Mouse (Mus musculus): ENCODE data around the gene Kiss1r.

Gene Kiss1r

DNA sequence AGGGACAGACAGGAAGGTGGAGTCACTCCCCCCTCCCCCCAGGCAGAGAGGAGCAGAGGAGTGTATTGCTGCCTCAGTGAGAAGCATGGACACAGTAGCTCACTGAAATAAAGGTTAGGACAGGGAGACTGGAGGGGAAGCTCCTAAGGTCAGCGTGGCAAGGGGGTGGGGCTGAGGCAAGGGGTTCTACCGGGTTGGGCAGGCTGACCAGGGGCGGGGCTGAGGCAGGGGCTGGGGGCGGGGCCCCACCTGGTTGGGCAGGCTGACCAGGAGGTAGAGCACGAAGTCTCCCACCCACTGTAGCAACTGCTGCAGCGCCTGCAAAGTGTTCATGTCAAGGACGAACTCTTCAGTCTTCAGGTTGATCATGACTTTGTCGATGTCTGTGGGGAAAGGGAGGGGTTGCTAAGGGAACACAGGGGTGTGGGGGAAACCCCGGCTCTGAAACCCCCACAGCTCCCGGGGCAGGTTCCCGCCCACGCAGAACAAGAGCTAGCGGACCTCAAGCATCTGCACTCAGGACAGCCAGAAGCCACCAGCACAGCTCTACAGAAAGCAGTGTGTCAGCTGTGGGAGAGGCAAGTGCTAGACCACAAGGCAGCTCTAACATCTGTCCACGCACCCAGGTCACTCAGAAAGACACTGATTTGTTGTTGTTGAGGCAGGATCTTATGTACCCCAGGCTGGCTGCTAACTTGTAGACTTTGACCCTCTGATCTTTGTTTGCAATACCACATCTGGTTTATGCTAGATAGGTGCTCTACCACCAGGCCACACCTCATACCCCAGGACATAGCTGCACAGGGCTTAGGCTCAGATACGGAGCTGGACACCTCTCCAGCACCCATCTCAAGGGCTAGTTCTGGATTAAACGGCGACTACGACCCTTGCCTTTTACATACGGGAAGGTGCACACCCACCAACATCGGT is 19.2 kb upstream of the Kiss1r start:
- no peak for DNase-seq

- no peak for DNase-seq
These were observed 15.8 kb upstream of the Kiss1r start for GRCm38 (mm10) chr10:79900951-79901410.

- no peak for DNase-seq
These were observed 10.1 kb upstream of the Kiss1r start for GRCm38 (mm10) chr10:79906712-79907111.

DNA sequence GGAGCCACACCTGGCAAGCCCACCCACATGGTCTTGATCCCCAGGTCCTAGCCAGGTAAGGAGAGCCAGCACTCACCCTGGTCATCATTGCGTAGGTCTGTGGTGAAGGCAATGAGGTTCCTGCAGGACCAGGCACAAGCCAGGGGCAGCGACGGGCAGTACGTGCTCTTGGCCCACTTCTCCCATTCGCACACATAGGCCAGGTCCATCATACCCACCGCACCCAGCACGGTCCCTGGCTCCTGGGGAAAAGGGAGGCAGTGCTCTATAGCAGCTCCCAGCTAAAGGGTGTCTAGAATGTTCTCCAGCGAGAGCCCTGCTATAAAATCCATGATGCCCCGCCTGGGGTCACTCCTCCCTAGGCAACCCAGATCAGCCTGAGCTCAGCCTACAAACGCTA is 9.4 kb upstream of the Kiss1r start:
- no peak for DNase-seq

GRCm38 (mm10) chr10:79908167-79909091 is 8.3 kb upstream of the Kiss1r start, which contains the start of gene Med16:
Med16 (minus strand) TSS chr10:79908923.
- peak; percentile 96 to 97 for DNase-seq

- no peak for DNase-seq
These were observed 7.5 kb upstream of the Kiss1r start for GRCm38 (mm10) chr10:79909092-79909922.

DNA sequence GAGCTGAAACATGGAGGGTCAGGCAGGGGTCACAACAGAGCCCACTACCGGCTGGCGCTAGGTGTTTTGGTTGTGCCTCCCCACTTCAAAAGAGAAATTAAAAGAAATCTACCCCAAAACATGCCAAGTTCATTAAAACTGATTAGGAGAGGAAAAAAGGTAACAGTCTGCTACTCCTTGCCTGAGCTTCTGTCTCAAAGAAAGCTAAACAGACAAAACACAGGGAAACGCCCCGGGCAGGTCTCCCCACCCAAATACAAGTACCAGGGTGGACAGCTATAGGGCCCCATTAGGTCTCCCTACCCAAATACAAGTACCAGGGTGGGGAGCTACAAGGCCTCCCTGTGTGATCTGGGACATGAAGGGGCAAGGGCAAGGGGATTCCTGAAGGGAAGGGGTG is 6.2 kb upstream of the Kiss1r start, which contains the start of gene Gm26602:
Gene Gm26602 (plus strand): TSS at position 301 of the 400 bp plus-strand sequence.
- no peak for DNase-seq

- no peak for DNase-seq
These were observed 4.4 kb upstream of the Kiss1r start for GRCm38 (mm10) chr10:79912412-79912811.

DNA sequence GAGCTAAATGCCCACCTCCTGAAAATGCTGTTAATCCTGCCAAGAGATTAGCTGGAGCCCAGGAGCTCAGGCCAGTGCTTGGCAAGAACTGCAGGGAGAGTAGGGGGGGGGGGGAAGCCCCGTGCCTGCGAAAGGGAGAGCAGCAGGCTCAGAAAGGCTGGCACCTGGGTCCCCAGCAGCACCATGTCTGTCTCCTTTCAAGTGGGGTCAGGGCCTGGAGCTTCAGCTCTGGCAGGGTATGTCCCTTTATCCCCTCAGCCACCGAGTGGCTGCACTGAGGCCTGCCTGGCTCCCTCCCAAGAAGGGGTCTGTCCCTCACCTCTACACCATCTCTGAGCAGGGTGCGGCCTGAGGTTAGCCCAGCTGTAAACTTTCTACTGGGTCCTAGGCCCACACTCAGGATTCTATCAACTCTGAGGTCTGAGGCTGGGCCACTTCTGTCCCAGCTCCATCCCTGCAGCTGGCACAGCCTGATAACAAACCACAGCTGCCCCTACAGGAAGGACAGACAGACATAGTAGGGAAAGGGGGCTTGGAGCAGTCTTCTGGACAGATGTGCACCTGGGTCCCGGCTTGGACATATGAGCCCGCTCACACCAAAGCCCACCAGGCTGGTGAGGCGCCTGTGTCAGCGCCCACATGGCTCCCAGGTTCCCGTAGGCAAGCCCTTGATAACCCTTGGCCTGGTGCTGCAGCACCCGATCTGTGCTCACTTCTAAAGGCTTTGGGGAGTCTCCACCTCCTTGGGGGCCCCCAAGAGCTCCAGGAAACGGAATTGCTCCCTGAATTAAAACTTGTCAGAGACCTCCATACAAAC is 2.4 kb upstream of the Kiss1r start:
- no peak for DNase-seq

- DNase-seq: no peak
These were observed 1.7 kb upstream of the Kiss1r start for GRCm38 (mm10) chr10:79914948-79915596.

GRCm38 (mm10) chr10:79916081-79916480 is 690 bp upstream of the Kiss1r start:
- DNase-seq: no peak

DNA sequence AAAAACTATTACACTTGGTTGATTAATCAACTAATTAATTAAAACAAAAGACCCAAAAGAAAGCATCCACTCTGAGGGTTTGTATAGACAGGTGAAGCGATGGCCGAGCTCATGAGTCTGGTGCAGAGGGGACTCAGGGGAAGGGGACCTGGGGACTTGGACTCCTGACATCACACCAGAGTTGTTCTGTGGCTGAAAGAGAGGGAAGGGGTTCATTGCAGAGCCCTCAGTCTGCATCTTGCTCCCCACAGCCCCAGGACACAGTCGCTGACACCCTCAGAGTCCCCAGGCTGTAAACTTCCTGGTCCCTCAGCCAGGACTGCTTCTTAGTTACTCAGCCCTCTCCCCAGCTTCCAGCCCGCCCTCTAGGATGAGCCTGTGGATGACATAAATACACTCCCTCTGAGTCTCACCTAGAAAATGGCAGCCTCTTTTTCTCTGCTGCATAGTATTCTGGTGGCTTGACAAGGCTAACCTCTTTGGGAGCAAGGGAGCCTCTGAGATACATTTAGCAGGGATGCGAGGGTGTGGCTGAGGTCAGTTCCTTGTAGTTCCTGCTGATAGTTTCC is 845 bp downstream of the Kiss1r start:
- no peak for DNase-seq

- no peak for DNase-seq
These were observed 1.7 kb downstream of the Kiss1r start for GRCm38 (mm10) chr10:79918231-79919078.

GRCm38 (mm10) chr10:79919251-79919849 is 2.6 kb downstream of the Kiss1r start:
- DNase-seq: no peak

- DNase-seq: no peak
These were observed 3.5 kb downstream of the Kiss1r start for GRCm38 (mm10) chr10:79920056-79920890.

DNA sequence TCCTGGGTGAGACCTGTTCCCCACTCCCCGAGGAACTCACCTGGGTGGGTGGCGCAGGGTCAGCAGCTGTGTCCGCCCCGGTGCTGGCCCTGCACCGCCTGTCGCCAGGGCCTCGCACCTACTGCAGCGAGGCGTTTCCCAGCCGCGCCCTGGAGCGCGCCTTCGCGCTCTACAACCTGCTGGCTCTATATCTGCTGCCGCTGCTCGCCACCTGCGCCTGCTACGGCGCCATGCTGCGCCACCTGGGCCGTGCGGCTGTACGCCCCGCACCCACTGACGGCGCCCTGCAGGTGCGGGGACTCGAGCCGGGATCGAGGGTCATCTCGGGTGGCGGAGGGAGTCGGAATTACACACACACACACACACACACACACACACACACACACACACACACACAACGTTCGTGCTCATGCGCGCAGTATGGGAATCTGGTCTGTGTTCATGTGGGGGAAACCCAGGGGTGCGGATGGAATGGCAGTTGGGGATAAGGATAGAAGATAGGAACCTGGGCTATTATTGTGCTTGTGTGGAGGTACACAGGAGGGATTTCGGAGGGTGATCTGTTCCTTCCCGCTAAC is 4.3 kb downstream of the Kiss1r start, which contains the start of gene R3hdm4:
Gene R3hdm4 (minus strand): TSS at position 251 of the 578 bp plus-strand sequence.
- no peak for DNase-seq

GRCm38 (mm10) chr10:79921572-79921971 is 4.8 kb downstream of the Kiss1r start:
- no peak for DNase-seq

Data from spleen, adult 18-20 months (tissue).